Mouse (Mus musculus): ENCODE measurements at regions not wholly inside any gene's neighbourhood (a gene's known extent, or its start where the extent isn't known, plus 50 kb on each side); places are given as distances from the start of the nearest gene placed in this dataset.

GRCm38 (mm10) chr3:23127134-23127533 is 1050.7 kb downstream of the Tbl1xr1 start:
- no peak for DNase-seq (ENCODE audit: low read depth, low spot score)

GRCm38 (mm10) chr3:23135551-23135950 is 1059.1 kb downstream of the Tbl1xr1 start:
- peak; percentile 0 for DNase-seq (ENCODE audit: low read depth, low spot score)

- no peak for DNase-seq (ENCODE audit: low read depth, low spot score)
Measured at GRCm38 (mm10) chr3:23138932-23139331, 1062.5 kb downstream of the Tbl1xr1 start.

GRCm38 (mm10) chr3:23164828-23165450 is 1088.5 kb downstream of the Tbl1xr1 start:
- DNase-seq (ENCODE audit: low read depth, low spot score) = no peak

GRCm38 (mm10) chr3:23183393-23183792 is 1106.9 kb downstream of the Tbl1xr1 start:
- no peak for DNase-seq (ENCODE audit: low read depth, low spot score)

- DNase-seq (ENCODE audit: low read depth, low spot score) = no peak
Measured at GRCm38 (mm10) chr3:23188479-23188878, 1112.0 kb downstream of the Tbl1xr1 start.

GRCm38 (mm10) chr3:23200056-23200455 is 1123.6 kb downstream of the Tbl1xr1 start:
- DNase-seq (ENCODE audit: low read depth, low spot score) = no peak

GRCm38 (mm10) chr3:23214427-23214826 is 1138.0 kb downstream of the Tbl1xr1 start:
- no peak for DNase-seq (ENCODE audit: low read depth, low spot score)

- no peak for DNase-seq (ENCODE audit: low read depth, low spot score)
Measured at GRCm38 (mm10) chr3:23216754-23217153, 1140.3 kb downstream of the Tbl1xr1 start.

- DNase-seq (ENCODE audit: low read depth, low spot score) = no peak
Measured at GRCm38 (mm10) chr3:23248291-23248690, 1171.8 kb downstream of the Tbl1xr1 start.

- no peak for DNase-seq (ENCODE audit: low read depth, low spot score)
Measured at GRCm38 (mm10) chr3:23252180-23252579, 1175.7 kb downstream of the Tbl1xr1 start.

GRCm38 (mm10) chr3:23298818-23299217 is 1222.4 kb downstream of the Tbl1xr1 start:
- no peak for DNase-seq (ENCODE audit: low read depth, low spot score)

GRCm38 (mm10) chr3:23334216-23334615 is 1257.8 kb downstream of the Tbl1xr1 start:
- DNase-seq (ENCODE audit: low read depth, low spot score) = no peak

GRCm38 (mm10) chr3:23334958-23335357 is 1258.5 kb downstream of the Tbl1xr1 start:
- DNase-seq (ENCODE audit: low read depth, low spot score) = no peak

- no peak for DNase-seq (ENCODE audit: low read depth, low spot score)
Measured at GRCm38 (mm10) chr3:23374341-23374740, 1297.9 kb downstream of the Tbl1xr1 start.

- no peak for DNase-seq (ENCODE audit: low read depth, low spot score)
Measured at GRCm38 (mm10) chr3:23404877-23405276, 1328.4 kb downstream of the Tbl1xr1 start.

GRCm38 (mm10) chr3:23409431-23409830 is 1333.0 kb downstream of the Tbl1xr1 start:
- DNase-seq (ENCODE audit: low read depth, low spot score) = peak; percentile 96

- DNase-seq (ENCODE audit: low read depth, low spot score) = no peak
Measured at GRCm38 (mm10) chr3:23426956-23427355, 1350.5 kb downstream of the Tbl1xr1 start.

- DNase-seq (ENCODE audit: low read depth, low spot score) = no peak
Measured at GRCm38 (mm10) chr3:23435016-23435415, 1358.6 kb downstream of the Tbl1xr1 start.

- DNase-seq (ENCODE audit: low read depth, low spot score) = no peak
Measured at GRCm38 (mm10) chr3:23457720-23458119, 1381.3 kb downstream of the Tbl1xr1 start.

- DNase-seq (ENCODE audit: low read depth, low spot score) = no peak
Measured at GRCm38 (mm10) chr3:23499889-23500288, 1423.4 kb downstream of the Tbl1xr1 start.

GRCm38 (mm10) chr3:23547546-23547945 is 1471.1 kb downstream of the Tbl1xr1 start:
- DNase-seq (ENCODE audit: low read depth, low spot score) = no peak

- no peak for DNase-seq (ENCODE audit: low read depth, low spot score)
Measured at GRCm38 (mm10) chr3:23564340-23564739, 1487.9 kb downstream of the Tbl1xr1 start.

GRCm38 (mm10) chr3:23568806-23569205 is 1492.4 kb downstream of the Tbl1xr1 start:
- no peak for DNase-seq (ENCODE audit: low read depth, low spot score)
